ENCODE assay signal across 8 mouse cellular contexts in genomic region chr2:164874239-164874769, GRCm38 (mm10). TPM values are rescaled to one million over a fixed set of nuclear protein-coding genes. Genes with fewer than 3 reads are reported as not detected.
DNase-seq lines count a peak whose midpoint lies in the region; ATAC-seq and TF ChIP-seq lines count a peak whose summit lies in the region.

No protein-coding gene starts in this region.

- no peak for TF ChIP-seq EP300 in stomach, postnatal 0 days (optimal IDR thresholded peaks at IDR 0.05)

- 43% methylated on average over 1 of the region's 1 CpGs for WGBS in limb, embryonic 11.5 days
- WGBS in stomach, postnatal 0 days, result 21% methylated on average over 1 of the region's 1 CpGs

- peaks cover 78% of the 10 kb centered on the region for H3K4me1 ChIP-seq in E14TG2a.4 (replicated peaks; ENCODE audit: low read depth, low read length)
- peaks cover 4% of the 10 kb centered on the region; the same call in 1 of the 2 replicates for H3K4me1 ChIP-seq in limb, embryonic 11.5 days (ENCODE audit: control insufficient read depth, insufficient read depth, low read length)
- H3K4me1 ChIP-seq in stomach, postnatal 0 days (replicated peaks; ENCODE audit: control insufficient read depth, insufficient read depth), result peaks cover 3% of the 10 kb centered on the region; the same call in 1 of the 2 replicates

- no peaks in the 10 kb centered on the region for H3K9me3 ChIP-seq in E14TG2a.4 (ENCODE audit: low read length)
- H3K9me3 ChIP-seq in limb, embryonic 11.5 days (ENCODE audit: control insufficient read depth, low read length), result no peaks in the 10 kb centered on the region
- no peaks in the 10 kb centered on the region for H3K9me3 ChIP-seq in stomach, postnatal 0 days (ENCODE audit: control insufficient read depth, low read length)

- peak; percentile 86 for DNase-seq in ZHBTc4 (ENCODE audit: low read depth, low spot score)
- peak; percentile 59 for DNase-seq in heart, postnatal 25 days (ENCODE audit: low spot score)
- DNase-seq in limb, embryonic 11.5 days (ENCODE audit: low spot score), result no peak
- DNase-seq in stomach, postnatal 0 days (ENCODE audit: low spot score), result no peak
- no peak for DNase-seq in adrenal gland, postnatal 10 days
- DNase-seq in yolk sac, embryonic 10.5 days (ENCODE audit: low spot score), result no peak
- DNase-seq in T-cell, adult 2 months (ENCODE audit: low spot score), result no peak

- no peak for ATAC-seq in limb, embryonic 11.5 days (ENCODE audit: insufficient number of reproducible peaks, low FRiP score, low TSS enrichment, low read depth)
- no peak for ATAC-seq in stomach, postnatal 0 days (ENCODE audit: low FRiP score, low TSS enrichment)

- peak overlapping the region; percentile 4; the same call in 1 of the 2 replicates for H3K27ac ChIP-seq in limb, embryonic 11.5 days (replicated peaks; ENCODE audit: low read depth, low read length)
- peak overlapping the region; percentile 63 for H3K27ac ChIP-seq in stomach, postnatal 0 days (replicated peaks)

- no peaks in the 10 kb centered on the region for H3K27me3 ChIP-seq in E14TG2a.4 (ENCODE audit: insufficient read depth, low read length)
- no peaks in the 10 kb centered on the region for H3K27me3 ChIP-seq in limb, embryonic 11.5 days (ENCODE audit: control insufficient read depth, insufficient read depth, low read length)
- H3K27me3 ChIP-seq in stomach, postnatal 0 days (ENCODE audit: control insufficient read depth, insufficient read depth, low read length), result no peaks in the 10 kb centered on the region

- H3K36me3 ChIP-seq in E14TG2a.4 (ENCODE audit: insufficient read depth, low read length), result peaks cover 8% of the 10 kb centered on the region
- H3K36me3 ChIP-seq in limb, embryonic 11.5 days (ENCODE audit: control insufficient read depth, insufficient read depth, low read length), result no peaks in the 10 kb centered on the region
- no peaks in the 10 kb centered on the region for H3K36me3 ChIP-seq in stomach, postnatal 0 days (ENCODE audit: control insufficient read depth, insufficient read depth, low read length)

- H3K4me3 ChIP-seq in E14TG2a.4 (replicated peaks; ENCODE audit: low read length), result peak overlapping the region; percentile 45
- no peak overlapping the region for H3K4me3 ChIP-seq in limb, embryonic 11.5 days (ENCODE audit: low read depth, low read length)
- no peak overlapping the region for H3K4me3 ChIP-seq in stomach, postnatal 0 days (ENCODE audit: low read depth, low read length)

- H3K4me2 ChIP-seq in limb, embryonic 11.5 days (ENCODE audit: low read depth, severe bottlenecking), result no peak overlapping the region
- no peak overlapping the region for H3K4me2 ChIP-seq in stomach, postnatal 0 days (replicated peaks; ENCODE audit: low read depth)

- no peak for TF ChIP-seq CTCF in E14TG2a.4 (conservative IDR thresholded peaks at IDR 0.05; ENCODE audit: low read length)
- TF ChIP-seq CTCF in stomach, postnatal 0 days (IDR thresholded peaks at IDR 0.05; ENCODE audit: low read depth), result no peak

- peak overlapping the region; percentile 32; the same call in 1 of the 2 replicates for H3K9ac ChIP-seq in limb, embryonic 11.5 days (ENCODE audit: low read length)
- H3K9ac ChIP-seq in stomach, postnatal 0 days (ENCODE audit: low read length), result no peak overlapping the region

- intact Hi-C loops in heart, postnatal 25 days (cut with DNase I), result no loop called here

RNA-seq across cellular contexts. Expression of gene Pcif1, which starts 4.8 kb away (rescaled TPM):
- total RNA-seq in heart, postnatal 25 days (2021), result 10 to 100 TPM; 27.5 to 34.6 TPM
- polyA plus RNA-seq in limb, embryonic 11.5 days (2014; fragmentation: Nextera tagmentation; extraction: Ambion mirVana), result 71.5 and 76.6 TPM in 2 replicates
- polyA plus RNA-seq in stomach, postnatal 0 days (2015; fragmentation: Nextera tagmentation; extraction: Ambion mirVana), result 49.2 and 51.4 TPM in 2 replicates
- 10 to 100 TPM; 47.1 to 55.0 TPM for total RNA-seq in adrenal gland, postnatal 10 days (2021)

RNA-seq across cellular contexts. Expression of gene Pltp, which starts 16.8 kb away (rescaled TPM):
- total RNA-seq in heart, postnatal 25 days (2021), result 10 to 100 TPM; 35.9 to 37.5 TPM
- 22.9 and 25.1 TPM in 2 replicates for polyA plus RNA-seq in limb, embryonic 11.5 days (2014; fragmentation: Nextera tagmentation; extraction: Ambion mirVana)
- 42.7 and 44.2 TPM in 2 replicates for polyA plus RNA-seq in stomach, postnatal 0 days (2015; fragmentation: Nextera tagmentation; extraction: Ambion mirVana)
- total RNA-seq in adrenal gland, postnatal 10 days (2021), result 10 to 100 TPM; 31.5 to 36.6 TPM

RNA-seq across cellular contexts. Expression of gene Zfp335, which starts 37.3 kb away (rescaled TPM):
- 1 to 10 TPM; 8.6 to 9.2 TPM for total RNA-seq in heart, postnatal 25 days (2021)
- 12.1 and 16.3 TPM in 2 replicates for polyA plus RNA-seq in limb, embryonic 11.5 days (2014; fragmentation: Nextera tagmentation; extraction: Ambion mirVana)
- polyA plus RNA-seq in stomach, postnatal 0 days (2015; fragmentation: Nextera tagmentation; extraction: Ambion mirVana), result 3.7 and 4.3 TPM in 2 replicates
- total RNA-seq in adrenal gland, postnatal 10 days (2021), result 10 to 100 TPM; 13.4 to 16.2 TPM

RNA-seq across cellular contexts. Expression of gene Neurl2, which starts 41.0 kb away (rescaled TPM):
- 10 to 100 TPM; 39.9 to 44.6 TPM for total RNA-seq in heart, postnatal 25 days (2021)
- 5.9 and 6.1 TPM in 2 replicates for polyA plus RNA-seq in limb, embryonic 11.5 days (2014; fragmentation: Nextera tagmentation; extraction: Ambion mirVana)
- 4.6 and 5.3 TPM in 2 replicates for polyA plus RNA-seq in stomach, postnatal 0 days (2015; fragmentation: Nextera tagmentation; extraction: Ambion mirVana)
- 1 to 10 TPM; 3.4 to 8.0 TPM for total RNA-seq in adrenal gland, postnatal 10 days (2021)

RNA-seq across cellular contexts. Expression of gene Ctsa, which starts 41.6 kb away (rescaled TPM):
- total RNA-seq in heart, postnatal 25 days (2021), result 100 to 1,000 TPM in 1 of 2 experiments, 10 to 100 TPM in 1; 90.9 to 108 TPM
- 95.8 and 104 TPM in 2 replicates for polyA plus RNA-seq in limb, embryonic 11.5 days (2014; fragmentation: Nextera tagmentation; extraction: Ambion mirVana)
- polyA plus RNA-seq in stomach, postnatal 0 days (2015; fragmentation: Nextera tagmentation; extraction: Ambion mirVana), result 107 and 114 TPM in 2 replicates
- total RNA-seq in adrenal gland, postnatal 10 days (2021), result 100 to 1,000 TPM; 100 to 103 TPM

Comparison
In these comparisons a context has a peak if more than half of its experiments do, and no peak if none do; other contexts are left out.
1. DNase-seq: peak in ZHBTc4 (single experiment) and heart, postnatal 25 days (single experiment); none in limb, embryonic 11.5 days (single experiment), stomach, postnatal 0 days (single experiment), adrenal gland, postnatal 10 days (single experiment), yolk sac, embryonic 10.5 days (single experiment) and T-cell, adult 2 months (single experiment).